Mouse (Mus musculus) G1E-ER4 (cell line): Measurements from ENCODE around the gene Utp20. TPM values are rescaled to one million over a fixed set of nuclear protein-coding genes. Genes with fewer than 3 reads are reported as not detected.

Source experiments
- GATA1 ChIP-seq: IDR thresholded peaks from one replicate; pipeline ENCODE4 v1.8.0; 2012; ENCODE audit warnings: low read length, inconsistent platforms
- polyA plus RNA-seq: library from polyadenylated mRNA; stranded (reverse); fragments of >175 nt; gene quantifications from 2 replicates; pipeline ENCODE4 v1.2.3, GENCODE M21; 2012

The Utp20 gene
- polyA plus RNA-seq, 1 experiment: 32.7 TPM

DNA sequence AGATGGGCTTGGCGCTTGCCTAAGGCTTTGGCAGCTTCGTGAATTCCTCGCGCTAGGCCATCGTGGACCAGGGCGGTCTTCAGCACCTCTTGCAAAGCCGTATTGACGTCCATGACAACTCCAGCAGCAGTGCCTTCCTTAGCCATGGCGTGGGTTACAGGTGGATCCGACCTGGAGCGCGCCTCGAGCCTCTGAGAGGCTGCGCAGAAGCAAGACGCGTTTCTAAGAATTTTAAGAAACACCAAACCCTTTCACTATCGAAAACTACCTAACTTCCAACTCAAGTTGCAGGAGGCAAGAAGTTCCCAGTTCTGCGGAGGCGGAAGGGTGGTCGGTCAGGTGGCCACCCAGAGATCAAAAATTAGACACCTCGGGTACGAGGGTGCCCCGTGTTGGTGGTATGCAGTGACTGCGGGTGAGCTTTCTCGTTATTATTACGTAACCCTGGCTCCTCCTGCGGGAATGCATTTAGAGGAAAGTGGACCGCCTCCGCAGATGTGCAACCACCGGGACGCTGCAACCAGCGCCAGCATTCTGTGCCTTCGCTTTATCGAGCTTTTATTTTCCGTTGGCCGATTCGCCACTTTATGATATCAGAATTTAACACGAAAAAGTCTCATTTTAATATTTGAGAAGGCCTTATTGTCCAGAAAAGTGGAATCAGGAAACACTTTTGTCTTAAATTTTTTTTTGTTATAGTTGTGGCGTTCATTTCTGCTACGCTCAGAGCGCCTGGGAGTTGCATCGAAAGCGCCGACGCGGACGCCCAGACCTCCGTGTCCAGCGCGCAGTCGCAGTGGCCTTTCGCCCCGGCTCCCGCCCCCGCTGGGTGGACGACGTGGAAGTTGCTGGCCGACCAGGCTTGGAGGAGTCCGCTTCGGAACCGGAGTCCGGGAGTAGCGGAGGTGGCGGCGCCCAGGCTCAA is 95.8 kb downstream of the Utp20 start, which contains the start of gene Arl1:
Gene Arl1 (plus strand): TSS at position 288 of the 925 bp plus-strand sequence.
- TF ChIP-seq GATA1: no peak

DNA sequence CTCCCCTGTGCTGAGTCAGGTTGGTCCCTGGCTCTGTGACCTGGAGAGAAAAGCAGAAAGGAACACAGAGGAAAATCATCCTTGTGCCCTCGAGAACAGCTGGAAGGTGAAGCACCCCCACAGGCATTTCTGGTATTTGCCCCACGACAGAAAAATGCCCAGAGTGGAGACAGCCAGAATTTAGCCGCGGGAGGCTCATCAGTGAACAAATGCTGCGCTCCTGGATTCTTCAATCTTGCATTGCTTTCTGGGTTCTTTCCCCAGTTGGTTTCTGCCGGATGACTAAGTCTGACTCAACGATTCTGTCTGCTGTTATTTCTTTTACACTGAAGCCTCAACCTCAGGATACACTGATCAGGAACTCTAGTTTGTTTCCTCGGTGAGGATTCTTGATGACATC is 98.4 kb downstream of the Utp20 start:
- TF ChIP-seq GATA1: no peak

DNA sequence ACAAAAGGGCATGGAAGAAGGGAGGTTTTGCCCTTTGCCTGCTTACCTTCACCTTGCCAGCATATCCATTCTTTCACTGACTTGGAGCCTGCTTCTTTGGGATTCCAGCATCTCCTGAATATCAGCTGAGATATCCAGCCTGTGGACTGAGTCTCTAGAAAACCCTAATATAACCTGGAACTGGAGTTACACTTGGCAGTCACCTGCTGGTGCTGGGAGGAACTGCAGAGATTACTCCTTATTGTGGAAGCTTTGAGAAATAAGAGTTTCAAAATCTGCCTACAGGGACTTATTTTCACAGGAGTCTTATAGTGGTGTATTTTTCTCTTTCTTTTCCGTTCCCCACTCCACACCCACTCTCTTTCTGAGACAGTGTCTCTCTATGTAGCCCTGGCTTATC is 99.5 kb downstream of the Utp20 start:
- TF ChIP-seq GATA1: no peak

DNA sequence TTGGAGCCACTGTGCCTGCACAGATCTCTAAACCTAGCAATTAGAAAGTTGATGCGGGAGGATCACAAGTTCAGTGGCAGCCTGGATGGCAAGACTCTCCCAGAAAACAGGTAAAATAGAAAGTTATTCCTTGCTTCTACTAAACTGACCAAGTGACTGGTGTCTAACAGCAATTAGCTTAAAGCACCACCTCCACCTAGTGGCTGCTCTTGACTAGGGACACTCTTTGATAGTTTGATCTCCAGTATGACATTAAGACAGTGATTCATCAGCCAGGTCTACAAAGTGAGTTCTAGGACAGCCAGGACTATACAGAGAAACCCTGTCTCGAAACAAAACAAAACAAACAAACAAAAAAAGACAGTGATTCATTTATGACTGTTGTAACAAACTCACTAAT is 101.3 kb downstream of the Utp20 start:
- no peak for TF ChIP-seq GATA1

DNA sequence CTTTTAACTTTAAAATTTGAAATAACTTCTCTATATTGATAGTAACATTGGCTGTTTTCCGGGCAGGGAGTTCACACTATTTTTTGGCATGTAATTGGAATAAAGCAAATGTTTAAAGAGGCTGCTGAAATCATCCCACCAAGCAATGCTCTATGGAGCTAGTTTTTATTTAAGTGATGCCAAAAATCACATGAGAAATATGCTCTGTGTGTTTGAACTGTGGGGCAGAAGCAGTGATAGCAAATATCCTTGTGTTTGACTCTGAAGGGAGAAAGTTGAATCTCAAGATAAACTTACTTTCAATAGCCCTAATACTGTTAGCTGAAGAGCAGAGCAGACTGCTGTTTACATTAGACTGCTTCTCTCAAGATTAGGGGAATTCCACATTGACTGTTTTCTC is 107.0 kb downstream of the Utp20 start:
- TF ChIP-seq GATA1: no peak

DNA sequence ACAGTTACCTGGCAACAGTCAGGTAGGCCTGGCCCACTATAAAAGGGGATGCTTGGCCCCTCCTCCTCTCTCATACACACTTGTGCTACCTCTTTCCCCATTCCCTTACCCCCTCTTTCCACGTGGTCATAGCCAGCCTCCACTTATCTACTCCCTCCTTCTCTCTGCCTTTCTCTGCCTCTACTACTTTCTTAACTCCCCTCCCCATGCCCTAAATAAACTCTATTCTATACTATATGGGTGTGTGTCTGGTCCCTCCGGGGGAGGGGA is 108.9 kb downstream of the Utp20 start:
- no peak for TF ChIP-seq GATA1

DNA sequence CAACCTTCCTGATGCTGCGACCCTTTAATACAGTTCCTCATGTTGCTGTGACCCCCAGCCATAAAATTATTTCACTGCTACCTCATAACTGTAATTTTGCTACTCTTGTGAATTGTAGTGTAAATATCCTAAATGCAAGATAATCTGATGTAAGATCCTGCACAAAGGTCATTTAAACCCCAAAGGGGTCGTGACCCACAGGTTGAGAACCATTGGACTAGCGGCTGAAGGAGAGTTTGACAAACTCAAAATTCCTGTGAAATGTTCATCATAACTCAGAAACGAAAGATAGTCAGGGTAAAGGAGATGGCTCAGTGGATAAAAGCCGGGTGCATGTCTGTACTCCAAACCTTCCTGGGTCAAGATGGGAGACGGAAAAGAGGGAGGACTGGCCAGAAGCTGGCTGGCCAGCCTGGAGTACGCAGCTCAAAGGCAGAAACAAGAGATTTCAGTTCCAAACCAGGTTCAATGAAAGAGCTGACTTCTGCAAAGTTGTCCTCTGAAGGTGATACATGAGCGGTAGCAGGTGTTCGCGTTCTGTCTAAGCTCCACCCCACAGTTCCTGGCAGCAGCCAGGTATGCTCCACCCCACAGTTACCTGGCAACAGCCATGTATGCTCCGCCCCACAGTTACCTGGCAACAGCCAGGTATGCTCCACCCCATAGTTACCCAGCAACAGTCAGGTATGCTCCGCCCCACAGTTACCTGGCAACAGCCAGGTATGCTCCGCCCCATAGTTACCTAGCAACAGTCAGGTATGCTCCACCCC is 109.4 kb downstream of the Utp20 start:
- TF ChIP-seq GATA1: no peak

DNA sequence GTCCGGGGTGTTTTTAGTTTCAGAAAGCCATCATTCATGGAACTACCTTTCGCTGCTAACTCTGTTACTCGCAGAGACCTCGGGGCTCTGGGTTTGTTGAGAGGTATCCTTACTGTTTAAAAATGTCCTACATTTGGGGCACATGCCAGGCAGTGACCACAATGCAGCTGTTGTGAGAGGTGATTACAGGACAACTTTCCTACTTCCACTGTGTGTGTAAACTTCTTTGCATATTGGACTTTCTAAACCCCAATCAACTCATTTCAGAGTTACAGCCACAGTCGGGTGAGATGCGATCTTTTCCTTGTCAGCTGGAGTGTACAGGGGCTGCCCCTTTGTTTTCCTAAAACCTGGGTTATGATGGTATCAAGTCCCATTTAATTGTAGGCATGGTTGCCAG is 111.0 kb downstream of the Utp20 start:
- TF ChIP-seq GATA1: no peak

DNA sequence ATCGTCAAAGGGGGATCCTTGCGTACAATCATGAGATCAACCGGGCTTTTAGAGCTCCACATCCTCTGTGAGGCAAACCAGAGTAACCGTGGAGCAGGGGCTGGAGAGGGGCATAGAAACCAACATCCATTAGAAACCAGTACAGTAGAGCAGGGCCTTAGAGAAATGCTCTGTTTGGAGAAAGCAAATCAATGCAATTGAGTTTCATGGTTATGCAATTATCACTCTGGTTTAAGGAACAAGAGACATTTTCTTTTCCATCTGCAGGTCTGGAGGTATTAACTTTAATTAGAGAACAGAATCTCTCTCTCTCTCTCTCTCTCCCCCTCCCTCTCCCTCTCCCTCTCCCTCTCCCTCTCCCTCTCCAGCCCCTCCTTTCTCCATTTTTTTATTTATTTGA is 111.9 kb downstream of the Utp20 start:
- TF ChIP-seq GATA1: no peak

DNA sequence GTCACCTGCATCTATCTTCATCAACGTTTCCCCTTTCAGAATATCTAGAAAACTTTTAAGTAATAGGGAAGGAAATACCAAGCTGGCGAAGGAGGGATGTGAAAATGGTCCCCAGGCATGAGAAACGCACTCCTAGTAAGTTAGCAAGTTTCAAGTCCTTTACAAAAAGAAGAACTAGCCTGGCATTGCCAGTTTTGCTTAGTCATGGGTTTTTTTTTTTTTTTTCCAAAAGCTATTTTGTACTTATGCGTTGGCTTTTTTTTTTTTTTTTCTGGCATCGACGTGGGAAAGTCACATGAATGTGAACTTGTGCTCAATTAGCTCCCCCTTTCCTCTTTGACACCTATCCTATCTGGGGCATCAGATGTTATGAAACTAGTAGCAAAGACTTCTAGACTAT is 114.2 kb downstream of the Utp20 start:
- no peak for TF ChIP-seq GATA1

DNA sequence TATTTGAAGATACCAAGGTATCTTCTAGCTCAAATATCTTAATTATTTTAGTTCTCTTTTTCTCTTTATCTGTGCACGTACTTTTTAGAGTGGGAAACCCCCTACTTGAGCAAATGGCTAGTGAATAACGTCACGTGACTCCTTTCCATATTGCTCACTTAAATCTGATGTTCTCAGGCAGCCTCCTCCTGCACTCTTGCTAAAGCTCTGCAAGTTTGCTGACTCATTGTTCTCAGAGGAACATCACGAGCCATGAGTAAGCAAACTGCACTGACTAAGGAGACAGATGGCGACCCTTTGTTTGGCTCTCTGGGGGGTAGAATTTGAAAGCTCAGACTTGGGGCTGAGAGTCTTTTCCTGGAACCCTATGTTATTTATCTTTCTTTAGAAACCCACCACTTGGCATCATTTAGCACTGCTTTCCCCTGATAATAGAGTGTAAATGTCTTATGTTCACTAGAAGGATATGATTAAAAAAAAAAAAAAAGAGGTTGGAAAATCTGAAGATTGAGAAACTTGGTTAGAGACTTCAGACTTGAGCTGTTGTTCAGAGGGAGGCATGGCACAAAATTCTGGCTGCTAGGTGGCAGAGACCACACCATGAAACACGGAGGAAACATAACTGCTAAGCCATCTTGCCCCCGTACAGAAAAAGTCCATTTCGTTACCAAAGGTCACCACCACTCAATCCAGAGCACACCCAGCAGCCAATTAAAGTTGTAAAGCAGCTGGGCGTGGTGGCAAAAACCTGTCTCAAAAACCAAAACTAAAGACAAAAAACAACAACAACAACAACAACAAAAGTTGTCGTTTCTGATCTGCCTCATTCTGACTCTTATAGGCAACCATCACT is 117.7 kb downstream of the Utp20 start:
- no peak for TF ChIP-seq GATA1

DNA sequence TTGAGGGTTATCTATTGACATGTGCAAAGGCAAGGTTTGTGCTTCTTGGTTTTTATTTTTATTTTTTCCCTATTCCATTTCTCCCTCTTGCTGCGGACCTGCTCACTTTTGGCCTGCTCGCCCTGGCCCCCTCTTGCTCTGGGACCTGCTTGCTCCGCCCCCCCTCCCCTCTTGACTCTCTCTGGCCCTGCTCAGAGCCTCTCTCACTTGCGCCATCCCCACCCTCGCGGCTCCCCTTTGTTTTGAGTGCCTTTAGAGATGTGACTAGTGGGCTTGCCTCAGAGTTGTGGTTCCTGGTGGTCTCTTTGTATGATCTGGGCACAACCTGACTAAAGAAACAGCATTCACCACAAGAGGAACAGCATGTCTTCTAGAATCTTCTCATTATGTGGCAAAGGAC is 125.7 kb downstream of the Utp20 start:
- no peak for TF ChIP-seq GATA1

Other genes with a start within 250 kb of the Utp20 start
- gene Mybpc1, start 221.7 kb downstream of the Utp20 start, polyA plus RNA-seq: not detected in 2 replicates
- gene Spic, start 141.8 kb downstream of the Utp20 start, polyA plus RNA-seq: not detected in 2 replicates
- gene Arl1, start 95.9 kb downstream of the Utp20 start, polyA plus RNA-seq: 33.9 and 56.3 TPM in 2 replicates
- not detected in 2 replicates for gene Slc5a8, start 59.2 kb upstream of the Utp20 start, polyA plus RNA-seq